Mouse (Mus musculus) spleen, postnatal 0 days (tissue): Measurements from ENCODE around the gene P3h3. TPM values are rescaled to one million over a fixed set of nuclear protein-coding genes. Genes with fewer than 3 reads are reported as not detected.

ENCODE experiments used
- polyA plus RNA-seq: library from polyadenylated mRNA; unstranded; fragments of >200 nt; fragmentation: Nextera tagmentation; extraction: Ambion mirVana; gene quantifications from 2 replicates; pipeline ENCODE4 v1.2.1, GENCODE M21; 2015

The P3h3 gene
- 3.7 and 6.6 TPM in 2 replicates for polyA plus RNA-seq

DNA sequence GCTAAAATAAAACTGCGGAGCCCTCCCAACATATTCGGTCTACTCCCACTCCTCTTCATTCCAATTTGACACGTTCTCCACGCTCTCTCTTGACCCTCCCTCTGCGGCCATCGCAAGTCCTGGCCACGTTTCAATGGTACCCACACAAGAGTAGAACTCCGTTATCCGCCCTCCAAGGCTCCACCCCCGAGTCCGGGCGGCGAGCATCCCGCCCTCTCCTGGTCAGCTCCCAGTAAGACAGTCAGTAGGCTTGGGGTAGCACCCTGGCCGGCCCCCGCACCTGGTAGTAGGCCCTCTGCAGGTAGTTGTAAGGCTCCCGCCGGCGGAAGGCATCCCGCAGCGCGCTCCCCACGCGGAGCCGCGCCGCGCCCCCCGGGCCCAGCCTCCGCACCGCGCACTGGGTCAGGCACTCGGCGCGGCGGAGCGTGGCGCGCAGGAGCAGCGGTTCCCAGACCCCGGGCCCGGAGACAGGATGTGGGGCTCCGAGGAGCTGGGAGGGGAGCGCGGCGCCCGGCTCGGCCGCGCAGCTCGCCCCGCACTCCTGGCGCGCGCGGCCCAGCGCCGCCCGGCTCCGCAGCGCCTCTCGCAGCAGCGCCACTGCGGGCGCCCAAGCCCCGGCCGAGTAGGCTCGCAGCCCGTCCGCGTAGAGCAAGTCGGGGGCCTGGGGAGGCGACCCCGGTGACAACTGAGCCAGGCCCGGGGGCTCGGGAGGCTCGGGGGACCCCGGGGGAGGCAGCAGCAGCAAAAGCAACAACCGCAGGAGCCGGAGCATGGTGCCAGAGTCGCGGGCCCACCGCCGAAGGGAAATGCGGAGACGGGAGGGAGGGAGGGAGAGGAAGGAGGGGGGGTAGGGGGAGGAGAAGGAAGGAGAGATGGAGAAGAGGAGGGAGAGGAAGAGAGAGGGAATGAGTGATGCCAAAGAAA, at the start of gene P3h3:
Gene P3h3, minus strand, starts transcription at position 837 of the 924 bp plus-strand sequence.

GRCm38 (mm10) chr6:124887986-124888385, 30.4 kb upstream of the P3h3 start, which contains the start of gene Cd4:
TSS of gene Cd4 (minus strand) at chr6:124888221.

GRCm38 (mm10) chr6:124863658-124864298, 6.2 kb upstream of the P3h3 start, which contains the start of gene Gpr162:
TSS of gene Gpr162 (minus strand) at chr6:124863983.

DNA sequence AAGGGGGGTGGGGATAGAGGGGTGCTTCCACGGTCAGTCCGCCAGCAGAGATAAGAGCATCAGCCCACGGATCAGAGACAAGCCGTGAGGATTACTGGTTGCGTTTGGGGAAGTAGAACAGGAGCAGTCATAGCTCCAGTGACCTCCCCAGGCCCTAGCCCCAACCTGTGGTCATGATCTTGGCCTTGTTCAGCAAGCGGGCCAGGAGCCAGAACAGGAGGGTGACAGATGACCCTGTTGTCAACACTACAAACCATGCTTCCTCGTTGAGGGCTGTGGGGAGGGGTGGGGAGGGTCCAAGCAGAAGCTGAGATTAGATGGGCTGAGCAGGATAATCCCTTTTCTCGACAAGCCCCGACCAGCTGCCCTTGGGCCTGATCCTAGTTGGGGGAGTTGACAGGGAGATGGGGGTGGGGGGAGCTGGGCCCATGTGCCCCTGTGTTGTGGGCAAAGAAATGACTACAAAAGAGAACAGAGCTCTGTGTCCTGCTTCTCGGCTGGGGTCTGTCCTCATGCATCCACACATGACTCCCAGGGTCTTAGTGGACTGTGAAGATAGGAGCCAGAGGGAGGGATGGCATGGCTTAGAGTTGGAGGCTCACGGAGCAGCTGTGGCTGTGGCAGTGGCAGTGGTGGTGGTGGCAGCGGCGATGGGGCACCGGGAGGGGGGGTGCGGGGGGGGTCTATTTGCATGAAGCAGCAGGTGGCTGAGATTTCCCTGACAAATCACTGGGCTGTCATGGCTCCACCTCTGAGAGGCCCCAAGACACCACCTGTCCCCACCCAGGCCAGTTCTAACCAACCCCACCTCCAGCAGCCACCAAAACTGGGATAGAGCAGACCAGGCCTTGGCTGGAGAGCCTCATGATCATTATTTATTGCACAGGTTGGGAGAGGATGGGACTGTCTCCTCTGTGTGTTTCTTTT, 17.0 kb downstream of the P3h3 start, which contains the start of gene Gnb3:
Gene Gnb3, minus strand, starts transcription at position 35 of the 927 bp plus-strand sequence.

GRCm38 (mm10) chr6:124828868-124829798, 28.4 kb downstream of the P3h3 start, which contains the start of the genes Usp5 and Cdca3:
TSS of gene Usp5 (minus strand) at chr6:124829484.
TSS of gene Cdca3 (plus strand) at chr6:124829547.

GRCm38 (mm10) chr6:124813933-124814332, 43.6 kb downstream of the P3h3 start, which contains the start of gene Tpi1:
TSS of gene Tpi1 (minus strand) at chr6:124814296.

GRCm38 (mm10) chr6:124808358-124809012, 49.1 kb downstream of the P3h3 start, which contains the start of gene Spsb2:
TSS of gene Spsb2 (plus strand) at chr6:124808661.

Other genes starting within 250 kb of the P3h3 start
- gene C1s2, start 221.7 kb downstream of the P3h3 start, polyA plus RNA-seq: 0.05 TPM in 1 of 2 replicates, not detected in the other
- 47.7 and 54.4 TPM in 2 replicates for gene Lpcat3, start 194.7 kb downstream of the P3h3 start, polyA plus RNA-seq
- 167 and 173 TPM in 2 replicates for gene Emg1, start 145.6 kb downstream of the P3h3 start, polyA plus RNA-seq
- 266 and 287 TPM in 2 replicates for gene Phb2, start 145.4 kb downstream of the P3h3 start, polyA plus RNA-seq
- gene Ptpn6, start 119.0 kb downstream of the P3h3 start, polyA plus RNA-seq: 71.3 and 92.3 TPM in 2 replicates
- gene Grcc10, start 116.4 kb downstream of the P3h3 start, polyA plus RNA-seq: 145 and 183 TPM in 2 replicates
- not detected in 2 replicates for gene Gm45234, start 101.7 kb downstream of the P3h3 start, polyA plus RNA-seq
- gene Atn1, start 101.2 kb downstream of the P3h3 start, polyA plus RNA-seq: 3.3 and 5.1 TPM in 2 replicates
- 1.1 and 1.7 TPM in 2 replicates for gene Eno2, start 88.1 kb downstream of the P3h3 start, polyA plus RNA-seq
- not detected in 2 replicates for gene Lrrc23, start 78.0 kb downstream of the P3h3 start, polyA plus RNA-seq
- gene Spsb2, start 49.1 kb downstream of the P3h3 start, polyA plus RNA-seq: 10.9 and 12.5 TPM in 2 replicates
- 232 and 238 TPM in 2 replicates for gene Tpi1, start 43.5 kb downstream of the P3h3 start, polyA plus RNA-seq
- 55.3 and 56.8 TPM in 2 replicates for gene Usp5, start 28.3 kb downstream of the P3h3 start, polyA plus RNA-seq
- gene Cdca3, start 28.2 kb downstream of the P3h3 start, polyA plus RNA-seq: 223 and 253 TPM in 2 replicates
- 0.58 and 0.59 TPM in 2 replicates for gene Gnb3, start 17.5 kb downstream of the P3h3 start, polyA plus RNA-seq
- gene Gpr162, start 6.2 kb upstream of the P3h3 start, polyA plus RNA-seq: 0.16 and 0.99 TPM in 2 replicates
- gene Cd4, start 30.5 kb upstream of the P3h3 start, polyA plus RNA-seq: 0.23 and 0.62 TPM in 2 replicates
- gene Lag3, start 54.0 kb upstream of the P3h3 start, polyA plus RNA-seq: 1.6 and 2.9 TPM in 2 replicates
- 66.4 and 88.8 TPM in 2 replicates for gene Ptms, start 62.4 kb upstream of the P3h3 start, polyA plus RNA-seq
- gene Mlf2, start 73.6 kb upstream of the P3h3 start, polyA plus RNA-seq: 110 and 118 TPM in 2 replicates
- 55.1 and 59.7 TPM in 2 replicates for gene Cops7a, start 107.8 kb upstream of the P3h3 start, polyA plus RNA-seq
- 0.41 and 0.47 TPM in 2 replicates for gene Pianp, start 138.9 kb upstream of the P3h3 start, polyA plus RNA-seq
- 5.5 and 7.0 TPM in 2 replicates for gene Zfp384, start 151.4 kb upstream of the P3h3 start, polyA plus RNA-seq
- 43.3 and 47.7 TPM in 2 replicates for gene Ing4, start 182.0 kb upstream of the P3h3 start, polyA plus RNA-seq
- gene Acrbp, start 191.9 kb upstream of the P3h3 start, polyA plus RNA-seq: 5.1 and 7.5 TPM in 2 replicates
- 1.4 and 1.8 TPM in 2 replicates for gene Lpar5, start 210.2 kb upstream of the P3h3 start, polyA plus RNA-seq
- 39.3 and 45.6 TPM in 2 replicates for gene Chd4, start 238.2 kb upstream of the P3h3 start, polyA plus RNA-seq